ENCODE assay signal across 8 mouse cellular contexts in genomic region chr2:91950275-91951085, GRCm38 (mm10). TPM values are rescaled to one million over a fixed set of nuclear protein-coding genes. Genes with fewer than 3 reads are reported as not detected.
A peak's percentile ranks its signal among the peaks of the same experiment; 100 is the strongest.
DNase-seq lines count a peak whose midpoint lies in the region; ATAC-seq and TF ChIP-seq lines count a peak whose summit lies in the region.
"Had no signal": no experiment of that assay in that cellular context is flagged by ENCODE, and none has a peak within 500 bp of the region (broad histone marks: within the 10 kb centered on the region; RNA-seq: fewer than 3 reads in every experiment).

No protein-coding gene starts in this region.

- H3K4me3 ChIP-seq in MEL (ENCODE audit: control insufficient read depth in 1 of 2, insufficient read depth in 1 of 2, low read depth in 2 of 2, low read length in 2 of 2) (peak overlapping the region; percentile 61 to 90), myocyte (peak overlapping the region; percentile 19)
- H3K4me3 ChIP-seq in forebrain, embryonic 14.5 days (ENCODE audit: low read depth, low read length) = no peak overlapping the region
- no peak overlapping the region; the same call in 1 of the 2 replicates for H3K4me3 ChIP-seq in hindbrain, embryonic 13.5 days
- peak overlapping the region; percentile 63 for H3K4me3 ChIP-seq in liver, embryonic 12.5 days

- H3K9me3 ChIP-seq in MEL (replicated peaks; ENCODE audit: insufficient read depth, low read length) = no peaks in the 10 kb centered on the region
- no peaks in the 10 kb centered on the region for H3K9me3 ChIP-seq in forebrain, embryonic 14.5 days (replicated peaks; ENCODE audit: control insufficient read depth, low read length)
- no peaks in the 10 kb centered on the region for H3K9me3 ChIP-seq in hindbrain, embryonic 13.5 days
- H3K9me3 ChIP-seq in liver, embryonic 12.5 days (replicated peaks) = no peaks in the 10 kb centered on the region

- H3K36me3 ChIP-seq in MEL (ENCODE audit: control insufficient read depth in 1 of 2, insufficient read depth in 2 of 2, low read length in 2 of 2) = peaks cover 0 to 30% of the 10 kb centered on the region in 2 experiments; a peak in 2 of 4 replicates
- no peaks in the 10 kb centered on the region for H3K36me3 ChIP-seq in forebrain, embryonic 14.5 days (ENCODE audit: control insufficient read depth, insufficient read depth, low read length)
- H3K36me3 ChIP-seq in hindbrain, embryonic 13.5 days = no peaks in the 10 kb centered on the region
- peaks cover 12% of the 10 kb centered on the region for H3K36me3 ChIP-seq in liver, embryonic 12.5 days
- no peaks in the 10 kb centered on the region for H3K36me3 ChIP-seq in myocyte (ENCODE audit: control insufficient read depth, insufficient read depth)

- H3K9ac ChIP-seq in MEL (ENCODE audit: control insufficient read depth, low read depth, low read length, poor library complexity, severe bottlenecking) = peak overlapping the region; percentile 80
- H3K9ac ChIP-seq in forebrain, embryonic 14.5 days (ENCODE audit: low read length) = peak overlapping the region; percentile 35
- H3K9ac ChIP-seq in hindbrain, embryonic 13.5 days = peak overlapping the region; percentile 63
- H3K9ac ChIP-seq in liver, embryonic 12.5 days = peak overlapping the region; percentile 88

- peak in 1 of 2 experiments; percentile 42; a peak in 3 of 4 replicates for TF ChIP-seq EP300 in MEL (IDR thresholded peaks at IDR 0.05; ENCODE audit: low read depth in 1 of 2, low read length in 2 of 2)

- H3K79me2 ChIP-seq in MEL (ENCODE audit: control insufficient read depth, insufficient read depth, low read length, poor library complexity) (peaks cover 52% of the 10 kb centered on the region), myocyte (ENCODE audit: control insufficient read depth, insufficient read depth) (peaks cover 43% of the 10 kb centered on the region)

- DNase-seq in MEL (ENCODE audit: low read depth, low spot score) = peak; percentile 92
- peak; percentile 86 for DNase-seq in brain, embryonic 14.5 days (ENCODE audit: low read depth)
- DNase-seq in forebrain, embryonic 14.5 days (ENCODE audit: low spot score) = peak; percentile 78
- DNase-seq in urinary bladder, postnatal 10 days (ENCODE audit: low spot score) = no peak

- H3K27ac ChIP-seq in MEL (ENCODE audit: control insufficient read depth, low read depth, low read length) = peak overlapping the region; percentile 94
- peak overlapping the region; percentile 84 for H3K27ac ChIP-seq in forebrain, embryonic 14.5 days (ENCODE audit: low read depth, low read length)
- H3K27ac ChIP-seq in hindbrain, embryonic 13.5 days = peak overlapping the region; percentile 73
- H3K27ac ChIP-seq in liver, embryonic 12.5 days = peak overlapping the region; percentile 94

- TF ChIP-seq RAD21 in MEL (IDR thresholded peaks at IDR 0.05; ENCODE audit: low read depth, low read length) = no peak

- no peak overlapping the region for H3ac ChIP-seq in myocyte (ENCODE audit: control insufficient read depth, insufficient read length)

- H3K4me1 ChIP-seq in MEL (ENCODE audit: control insufficient read depth in 1 of 2, insufficient read depth in 2 of 2, low read length in 2 of 2) = peaks cover 15 to 45% of the 10 kb centered on the region in 2 experiments; a peak in 3 of 4 replicates
- H3K4me1 ChIP-seq in forebrain, embryonic 14.5 days (ENCODE audit: control insufficient read depth, insufficient read depth, low read length) = peaks cover 31% of the 10 kb centered on the region
- peaks cover 70% of the 10 kb centered on the region for H3K4me1 ChIP-seq in hindbrain, embryonic 13.5 days (replicated peaks)
- H3K4me1 ChIP-seq in liver, embryonic 12.5 days = peaks cover 98% of the 10 kb centered on the region

- TF ChIP-seq CTCF in MEL (IDR thresholded peaks at IDR 0.05 in 2 of 3, conservative IDR thresholded peaks at IDR 0.05 in 1 of 3; ENCODE audit: control insufficient read depth in 1 of 3, insufficient read depth in 1 of 3, low read depth in 2 of 3, low read length in 3 of 3, poor library complexity in 1 of 3, severe bottlenecking in 1 of 3) = no peak
- TF ChIP-seq CTCF in brain, embryonic 14.5 days (IDR thresholded peaks at IDR 0.05; ENCODE audit: borderline replicate concordance, extremely low read depth, insufficient read depth, insufficient read length) = no peak

- ATAC-seq in forebrain, embryonic 14.5 days = peak; percentile 70
- ATAC-seq in hindbrain, embryonic 13.5 days (ENCODE audit: low FRiP score) = peak; percentile 18
- peak; percentile 75 for ATAC-seq in liver, embryonic 12.5 days

- peak overlapping the region; percentile 32 for H3K4me2 ChIP-seq in forebrain, embryonic 14.5 days (ENCODE audit: low read length)
- H3K4me2 ChIP-seq in hindbrain, embryonic 13.5 days = peak overlapping the region; percentile 41
- peak overlapping the region; percentile 85 for H3K4me2 ChIP-seq in liver, embryonic 12.5 days
- H3K4me2 ChIP-seq in myocyte (ENCODE audit: low read depth) = peak overlapping the region; percentile 73

- TF ChIP-seq POLR2A in MEL (IDR thresholded peaks at IDR 0.05; ENCODE audit: control insufficient read depth in 1 of 2, insufficient read depth in 1 of 2, low read depth in 1 of 2, low read length in 2 of 2, poor library complexity in 1 of 2) (peak in 1 of 2 experiments; percentile 68; a peak in 2 of 4 replicates), myocyte (IDR thresholded peaks at IDR 0.05; ENCODE audit: insufficient read length, low read depth) (peak; percentile 36)
- TF ChIP-seq POLR2A in brain, embryonic 14.5 days (IDR thresholded peaks at IDR 0.05; ENCODE audit: borderline replicate concordance, extremely low read depth, insufficient read depth, insufficient read length, poor library complexity, severe bottlenecking) = no peak

- 13% methylated on average over 15 of the region's 15 CpGs for WGBS in forebrain, embryonic 14.5 days
- WGBS in hindbrain, embryonic 13.5 days = 17% methylated on average over 15 of the region's 15 CpGs
- WGBS in liver, embryonic 12.5 days (ENCODE audit: insufficient replicate concordance) = 7% methylated on average over 15 of the region's 15 CpGs

- no peaks in the 10 kb centered on the region for H3K27me3 ChIP-seq in MEL (ENCODE audit: control insufficient read depth in 1 of 2, insufficient read depth in 2 of 2, low read length in 2 of 2)
- H3K27me3 ChIP-seq in forebrain, embryonic 14.5 days (replicated peaks; ENCODE audit: control insufficient read depth, insufficient read depth, low read length) = no peaks in the 10 kb centered on the region
- no peaks in the 10 kb centered on the region for H3K27me3 ChIP-seq in hindbrain, embryonic 13.5 days
- no peaks in the 10 kb centered on the region for H3K27me3 ChIP-seq in liver, embryonic 12.5 days (replicated peaks)
- H3K27me3 ChIP-seq in myocyte (ENCODE audit: control insufficient read depth, insufficient read depth, insufficient read length) = no peaks in the 10 kb centered on the region

TF ChIP-seq in MEL, 35 proteins besides CTCF, POLR2A, EP300 and RAD21 (continues in another document):
- TF ChIP-seq TAL1 (IDR thresholded peaks at IDR 0.05; ENCODE audit: low read length) = no peak
- TF ChIP-seq NELFE (IDR thresholded peaks at IDR 0.05; ENCODE audit: low read depth, low read length) = peak; percentile 42; the same call in 1 of the 2 replicates
- TF ChIP-seq GATA1 (IDR thresholded peaks at IDR 0.05; ENCODE audit: low read depth, low read length) = no peak

TF ChIP-seq in myocyte, 11 proteins besides CTCF, POLR2A, EP300 and RAD21 (continues in another document):
- no peak for TF ChIP-seq POLR2AphosphoS2 (IDR thresholded peaks at IDR 0.05; ENCODE audit: insufficient read length, low read depth)
- TF ChIP-seq MYOD1 (IDR thresholded peaks at IDR 0.05; ENCODE audit: control insufficient read depth in 1 of 3, insufficient read length in 2 of 3, low read depth in 2 of 3) = peak in 1 of 3 experiments; percentile 57

RNA-seq across cellular contexts. Expression of gene Gm9821, which starts 5.0 kb away (rescaled TPM):
- total RNA-seq in MEL (2012; rRNA removed) = 0.85 and 1.2 TPM in 2 replicates
- polyA plus RNA-seq in MEL (2012; ENCODE audit: insufficient read depth in 1 of 2, insufficient read length in 2 of 2, low read depth in 1 of 2, low replicate concordance in 2 of 2, missing spikeins in 1 of 2) = 10 to 100 TPM in 1 of 2 experiments, not detected in 1; 22.7 TPM
- polyA plus RNA-seq in brain, embryonic 14.5 days (2012; rRNA removed) = not detected in 2 replicates
- 0.20 and 0.30 TPM in 2 replicates for polyA plus RNA-seq in forebrain, embryonic 14.5 days (2014; fragmentation: Nextera tagmentation; extraction: Ambion mirVana)
- 0.13 and 0.25 TPM in 2 replicates for polyA plus RNA-seq in hindbrain, embryonic 13.5 days (2015; fragmentation: Nextera tagmentation; extraction: Ambion mirVana)
- polyA plus RNA-seq in liver, embryonic 12.5 days (2016; fragmentation: Nextera tagmentation; extraction: Ambion mirVana) = 2.3 and 2.5 TPM in 2 replicates
- 4.7 TPM for polyA plus RNA-seq in myocyte (2012; fragmentation: generic; extraction: Trizol)
- polyA plus RNA-seq: large intestine, adult 2 months had no signal

RNA-seq across cellular contexts. Expression of gene Mdk, which starts 18.4 kb away (rescaled TPM):
- total RNA-seq in MEL (2012; rRNA removed) = 0.19 and 0.59 TPM in 2 replicates
- 1 to 10 TPM in 1 of 2 experiments, not detected in 1; 3.4 TPM for polyA plus RNA-seq in MEL (2012; ENCODE audit: insufficient read depth in 1 of 2, insufficient read length in 2 of 2, low read depth in 1 of 2, low replicate concordance in 2 of 2, missing spikeins in 1 of 2)
- 198 and 297 TPM in 2 replicates for polyA plus RNA-seq in brain, embryonic 14.5 days (2012; rRNA removed)
- 349 and 462 TPM in 2 replicates for polyA plus RNA-seq in forebrain, embryonic 14.5 days (2014; fragmentation: Nextera tagmentation; extraction: Ambion mirVana)
- 313 and 316 TPM in 2 replicates for polyA plus RNA-seq in hindbrain, embryonic 13.5 days (2015; fragmentation: Nextera tagmentation; extraction: Ambion mirVana)
- polyA plus RNA-seq in liver, embryonic 12.5 days (2016; fragmentation: Nextera tagmentation; extraction: Ambion mirVana) = 137 and 140 TPM in 2 replicates
- 0.29 TPM for polyA plus RNA-seq in myocyte (2012; fragmentation: generic; extraction: Trizol)

RNA-seq across cellular contexts. Expression of gene Chrm4, which starts 23.4 kb away (rescaled TPM):
- 23.9 and 29.0 TPM in 2 replicates for total RNA-seq in MEL (2012; rRNA removed)
- polyA plus RNA-seq in MEL (2012; ENCODE audit: insufficient read depth in 1 of 2, insufficient read length in 2 of 2, low read depth in 1 of 2, low replicate concordance in 2 of 2, missing spikeins in 1 of 2) = 10 to 100 TPM in 1 of 2 experiments, not detected in 1; 21.5 TPM
- polyA plus RNA-seq in brain, embryonic 14.5 days (2012; rRNA removed) = 2.0 and 2.5 TPM in 2 replicates
- 0.83 and 1.2 TPM in 2 replicates for polyA plus RNA-seq in forebrain, embryonic 14.5 days (2014; fragmentation: Nextera tagmentation; extraction: Ambion mirVana)
- polyA plus RNA-seq in hindbrain, embryonic 13.5 days (2015; fragmentation: Nextera tagmentation; extraction: Ambion mirVana) = 1.0 and 1.1 TPM in 2 replicates
- polyA plus RNA-seq in liver, embryonic 12.5 days (2016; fragmentation: Nextera tagmentation; extraction: Ambion mirVana) = 0.17 TPM in 1 of 2 replicates, not detected in the other
- polyA plus RNA-seq in myocyte (2012; fragmentation: generic; extraction: Trizol) = 0.64 TPM

RNA-seq across cellular contexts. Expression of gene Dgkz, which starts 25.2 kb away (rescaled TPM):
- 65.6 and 66.1 TPM in 2 replicates for total RNA-seq in MEL (2012; rRNA removed)
- 100 to 1,000 TPM in 1 of 2 experiments, not detected in 1; 165 TPM for polyA plus RNA-seq in MEL (2012; ENCODE audit: insufficient read depth in 1 of 2, insufficient read length in 2 of 2, low read depth in 1 of 2, low replicate concordance in 2 of 2, missing spikeins in 1 of 2)
- polyA plus RNA-seq in brain, embryonic 14.5 days (2012; rRNA removed) = 89.7 and 102 TPM in 2 replicates
- polyA plus RNA-seq in forebrain, embryonic 14.5 days (2014; fragmentation: Nextera tagmentation; extraction: Ambion mirVana) = 26.7 and 29.1 TPM in 2 replicates
- 25.0 and 26.0 TPM in 2 replicates for polyA plus RNA-seq in hindbrain, embryonic 13.5 days (2015; fragmentation: Nextera tagmentation; extraction: Ambion mirVana)
- 46.9 and 48.8 TPM in 2 replicates for polyA plus RNA-seq in liver, embryonic 12.5 days (2016; fragmentation: Nextera tagmentation; extraction: Ambion mirVana)
- 68.4 TPM for polyA plus RNA-seq in myocyte (2012; fragmentation: generic; extraction: Trizol)

Comparison
In these comparisons a context has a peak if more than half of its experiments do, and no peak if none do; other contexts are left out.
1. H3K4me3 ChIP-seq: peak in MEL (2 of 2), liver, embryonic 12.5 days (single experiment) and myocyte (single experiment); none in forebrain, embryonic 14.5 days (single experiment) and hindbrain, embryonic 13.5 days (single experiment).
2. H3K9ac ChIP-seq: peak in every context shown above with its lines; median percentile 88 in liver, embryonic 12.5 days; 80 in MEL; 63 in hindbrain, embryonic 13.5 days; 35 in forebrain, embryonic 14.5 days.
3. ATAC-seq: peak in every context shown above with its lines; median percentile 75 in liver, embryonic 12.5 days; 70 in forebrain, embryonic 14.5 days; 18 in hindbrain, embryonic 13.5 days.
4. H3K4me2 ChIP-seq: peak in every context shown above with its lines; median percentile 85 in liver, embryonic 12.5 days; 73 in myocyte; 41 in hindbrain, embryonic 13.5 days; 32 in forebrain, embryonic 14.5 days.
5. RNA of gene Mdk, which starts 18.4 kb away (polyA plus RNA-seq): 349 to 462 TPM in forebrain, embryonic 14.5 days, 313 to 316 TPM in hindbrain, embryonic 13.5 days, 198 to 297 TPM in brain, embryonic 14.5 days and 137 to 140 TPM in liver, embryonic 12.5 days; 3.4 TPM in MEL and 0.29 TPM in myocyte (single experiment); every median in the first group is over 10 times any median in the second.
6. Peak in every context shown above with its lines, with median percentiles within 50 percentile points of each other: H3K27ac ChIP-seq.